Mouse (Mus musculus): ENCODE data around the gene Tk1. TPM values are rescaled to one million over a fixed set of nuclear protein-coding genes. Genes with fewer than 3 reads are reported as not detected.

Tk1 gene
- polyA plus RNA-seq, 2 experiments: 128 to 160 TPM

- Histone ChIP-seq H3K9ac (ENCODE audit: low read depth, low read length, severe bottlenecking) (no peak overlapping the region), H3K9me3 (ENCODE audit: control insufficient read depth, low read length) (no peaks in the 10 kb centered on the region), H3K36me3 (ENCODE audit: control insufficient read depth, insufficient read depth, low read length) (no peaks in the 10 kb centered on the region; the same call in 1 of the 2 replicates), H3K27ac (replicated peaks; ENCODE audit: low read depth, low read length) (no peak overlapping the region), H3K4me2 (replicated peaks; ENCODE audit: low read depth, low read length, severe bottlenecking) (no peak overlapping the region), H3K27me3 (ENCODE audit: control insufficient read depth, insufficient read depth, low read length) (no peaks in the 10 kb centered on the region), H3K4me1 (ENCODE audit: control insufficient read depth, insufficient read depth, low read length) (peaks cover 20% of the 10 kb centered on the region), H3K4me3 (replicated peaks; ENCODE audit: low read length) (no peak overlapping the region)
- DNase-seq (ENCODE audit: low spot score): no peak
- TF ChIP-seq POLR2A (IDR thresholded peaks at IDR 0.05; ENCODE audit: borderline replicate concordance, extremely low read depth, insufficient read depth, insufficient read length): no peak
- ATAC-seq (ENCODE audit: low FRiP score, low read depth): no peak
- WGBS: 60% methylated on average over 5 of the region's 5 CpGs
Observed at GRCm38 (mm10) chr11:117846640-117847039, 20.7 kb upstream of the Tk1 start.

- H3K4me3 ChIP-seq (replicated peaks; ENCODE audit: low read length): no peak overlapping the region
- ATAC-seq (ENCODE audit: low FRiP score, low read depth) (no peak), DNase-seq (ENCODE audit: low spot score) (no peak)
- H3K9me3 ChIP-seq (ENCODE audit: control insufficient read depth, low read length): no peaks in the 10 kb centered on the region
- no peaks in the 10 kb centered on the region for H3K27me3 ChIP-seq (ENCODE audit: control insufficient read depth, insufficient read depth, low read length)
- H3K27ac ChIP-seq (replicated peaks; ENCODE audit: low read depth, low read length): no peak overlapping the region
- no peak for TF ChIP-seq POLR2A (IDR thresholded peaks at IDR 0.05; ENCODE audit: borderline replicate concordance, extremely low read depth, insufficient read depth, insufficient read length)
- H3K4me2 ChIP-seq (replicated peaks; ENCODE audit: low read depth, low read length, severe bottlenecking): no peak overlapping the region
- no peak overlapping the region for H3K9ac ChIP-seq (ENCODE audit: low read depth, low read length, severe bottlenecking)
- H3K4me1 ChIP-seq (ENCODE audit: control insufficient read depth, insufficient read depth, low read length): peaks cover 20% of the 10 kb centered on the region
- H3K36me3 ChIP-seq (ENCODE audit: control insufficient read depth, insufficient read depth, low read length): no peaks in the 10 kb centered on the region; the same call in 1 of the 2 replicates
- WGBS: 82% methylated on average over 2 of the region's 2 CpGs
Observed at GRCm38 (mm10) chr11:117845651-117846050, 19.8 kb upstream of the Tk1 start.

GRCm38 (mm10) chr11:117844997-117845396, 19.1 kb upstream of the Tk1 start:
- no peak overlapping the region for H3K4me3 ChIP-seq (replicated peaks; ENCODE audit: low read length)
- no peak overlapping the region for H3K4me2 ChIP-seq (replicated peaks; ENCODE audit: low read depth, low read length, severe bottlenecking)
- H3K27me3 ChIP-seq (ENCODE audit: control insufficient read depth, insufficient read depth, low read length): no peaks in the 10 kb centered on the region
- DNase-seq (ENCODE audit: low spot score): no peak
- peaks cover 14% of the 10 kb centered on the region; the same call in 1 of the 2 replicates for H3K4me1 ChIP-seq (ENCODE audit: control insufficient read depth, insufficient read depth, low read length)
- no peak overlapping the region for H3K9ac ChIP-seq (ENCODE audit: low read depth, low read length, severe bottlenecking)
- ATAC-seq (ENCODE audit: low FRiP score, low read depth): no peak
- no peaks in the 10 kb centered on the region for H3K9me3 ChIP-seq (ENCODE audit: control insufficient read depth, low read length)
- no peaks in the 10 kb centered on the region for H3K36me3 ChIP-seq (ENCODE audit: control insufficient read depth, insufficient read depth, low read length)
- WGBS: 62% methylated on average over 2 of the region's 2 CpGs
- TF ChIP-seq POLR2A (IDR thresholded peaks at IDR 0.05; ENCODE audit: borderline replicate concordance, extremely low read depth, insufficient read depth, insufficient read length): no peak
- no peak overlapping the region for H3K27ac ChIP-seq (replicated peaks; ENCODE audit: low read depth, low read length)

- Histone ChIP-seq H3K4me2 (replicated peaks; ENCODE audit: low read depth, low read length, severe bottlenecking) (no peak overlapping the region), H3K4me3 (replicated peaks; ENCODE audit: low read length) (no peak overlapping the region), H3K36me3 (ENCODE audit: control insufficient read depth, insufficient read depth, low read length) (no peaks in the 10 kb centered on the region), H3K9me3 (ENCODE audit: control insufficient read depth, low read length) (no peaks in the 10 kb centered on the region), H3K27ac (replicated peaks; ENCODE audit: low read depth, low read length) (no peak overlapping the region), H3K9ac (ENCODE audit: low read depth, low read length, severe bottlenecking) (no peak overlapping the region), H3K4me1 (ENCODE audit: control insufficient read depth, insufficient read depth, low read length) (peaks cover 8% of the 10 kb centered on the region; the same call in 1 of the 2 replicates), H3K27me3 (ENCODE audit: control insufficient read depth, insufficient read depth, low read length) (no peaks in the 10 kb centered on the region)
- no peak for TF ChIP-seq POLR2A (IDR thresholded peaks at IDR 0.05; ENCODE audit: borderline replicate concordance, extremely low read depth, insufficient read depth, insufficient read length)
- ATAC-seq (ENCODE audit: low FRiP score, low read depth) (no peak), DNase-seq (ENCODE audit: low spot score) (no peak)
- 80% methylated on average over 2 of the region's 2 CpGs for WGBS
Observed at GRCm38 (mm10) chr11:117843434-117843833, 17.5 kb upstream of the Tk1 start.

- no peak overlapping the region for H3K4me3 ChIP-seq (replicated peaks; ENCODE audit: low read length)
- no peak for TF ChIP-seq POLR2A (IDR thresholded peaks at IDR 0.05; ENCODE audit: borderline replicate concordance, extremely low read depth, insufficient read depth, insufficient read length)
- H3K27ac ChIP-seq (replicated peaks; ENCODE audit: low read depth, low read length): no peak overlapping the region
- H3K9ac ChIP-seq (ENCODE audit: low read depth, low read length, severe bottlenecking): no peak overlapping the region
- no peaks in the 10 kb centered on the region for H3K27me3 ChIP-seq (ENCODE audit: control insufficient read depth, insufficient read depth, low read length)
- DNase-seq (ENCODE audit: low spot score) (no peak), ATAC-seq (ENCODE audit: low FRiP score, low read depth) (no peak)
- no peaks in the 10 kb centered on the region for H3K4me1 ChIP-seq (ENCODE audit: control insufficient read depth, insufficient read depth, low read length)
- H3K9me3 ChIP-seq (ENCODE audit: control insufficient read depth, low read length): no peaks in the 10 kb centered on the region
- no peaks in the 10 kb centered on the region for H3K36me3 ChIP-seq (ENCODE audit: control insufficient read depth, insufficient read depth, low read length)
- 48% methylated on average over 1 of the region's 1 CpGs for WGBS
- H3K4me2 ChIP-seq (replicated peaks; ENCODE audit: low read depth, low read length, severe bottlenecking): no peak overlapping the region
Observed at GRCm38 (mm10) chr11:117840910-117841309, 15.0 kb upstream of the Tk1 start.

- Histone ChIP-seq H3K4me1 (ENCODE audit: control insufficient read depth, insufficient read depth, low read length) (no peaks in the 10 kb centered on the region), H3K4me3 (replicated peaks; ENCODE audit: low read length) (no peak overlapping the region), H3K4me2 (replicated peaks; ENCODE audit: low read depth, low read length, severe bottlenecking) (no peak overlapping the region), H3K36me3 (ENCODE audit: control insufficient read depth, insufficient read depth, low read length) (no peaks in the 10 kb centered on the region), H3K27ac (replicated peaks; ENCODE audit: low read depth, low read length) (no peak overlapping the region), H3K9me3 (ENCODE audit: control insufficient read depth, low read length) (no peaks in the 10 kb centered on the region), H3K27me3 (ENCODE audit: control insufficient read depth, insufficient read depth, low read length) (no peaks in the 10 kb centered on the region), H3K9ac (ENCODE audit: low read depth, low read length, severe bottlenecking) (no peak overlapping the region)
- no peak for DNase-seq (ENCODE audit: low spot score)
- ATAC-seq (ENCODE audit: low FRiP score, low read depth): no peak
- WGBS: 88% methylated on average over 1 of the region's 1 CpGs
- no peak for TF ChIP-seq POLR2A (IDR thresholded peaks at IDR 0.05; ENCODE audit: borderline replicate concordance, extremely low read depth, insufficient read depth, insufficient read length)
Observed at GRCm38 (mm10) chr11:117839021-117839420, 13.1 kb upstream of the Tk1 start.

Measured in limb, embryonic 14.5 days (tissue).